Mouse (Mus musculus): ENCODE measurements around the gene Ank. TPM values are rescaled to one million over a fixed set of nuclear protein-coding genes. Genes with fewer than 3 reads are reported as not detected.
A peak's percentile ranks its signal among the peaks of the same experiment; 100 is the strongest.

Gene Ank
- total and polyA plus RNA-seq, 3 experiments = 0.04 to 0.15 TPM; not detected in 1

- no peaks in the 10 kb centered on the region for H3K4me1 ChIP-seq (ENCODE audit: control insufficient read depth in 1 of 2, insufficient read depth in 2 of 2, low read length in 2 of 2)
- H3K27me3 ChIP-seq (ENCODE audit: control insufficient read depth in 1 of 2, insufficient read depth in 2 of 2, low read length in 2 of 2) = no peaks in the 10 kb centered on the region
- TF ChIP-seq CHD2 (IDR thresholded peaks at IDR 0.05; ENCODE audit: low read length) (no peak), MAX (IDR thresholded peaks at IDR 0.05; ENCODE audit: low read length) (no peak), E2F4 (IDR thresholded peaks at IDR 0.05; ENCODE audit: borderline replicate concordance, low read depth, low read length) (no peak), EP300 (IDR thresholded peaks at IDR 0.05; ENCODE audit: low read depth in 1 of 2, low read length in 2 of 2) (no peak), ETS1 (IDR thresholded peaks at IDR 0.05; ENCODE audit: low read depth, low read length) (no peak), MXI1 (IDR thresholded peaks at IDR 0.05; ENCODE audit: low read depth, low read length) (no peak), BHLHE40 (IDR thresholded peaks at IDR 0.05; ENCODE audit: borderline replicate concordance, low read depth, low read length) (no peak), USF1 (IDR thresholded peaks at IDR 0.05; ENCODE audit: low read depth, low read length) (no peak), MAZ (IDR thresholded peaks at IDR 0.05; ENCODE audit: low read depth, low read length) (no peak), SMC3 (IDR thresholded peaks at IDR 0.05; ENCODE audit: low read depth, low read length) (no peak), JUND (IDR thresholded peaks at IDR 0.05; ENCODE audit: low read depth, low read length) (no peak), MYC (IDR thresholded peaks at IDR 0.05; ENCODE audit: low read depth, low read length) (no peak), GABPA (IDR thresholded peaks at IDR 0.05; ENCODE audit: low read depth, low read length) (no peak), UBTF (IDR thresholded peaks at IDR 0.05; ENCODE audit: borderline replicate concordance, insufficient read depth, low read depth, low read length) (no peak), MEF2A (IDR thresholded peaks at IDR 0.05; ENCODE audit: extremely low read depth, insufficient replicate concordance, low read depth, low read length, poor library complexity, severe bottlenecking) (no peak), HCFC1 (IDR thresholded peaks at IDR 0.05; ENCODE audit: low read depth, low read length) (no peak), GATA1 (IDR thresholded peaks at IDR 0.05; ENCODE audit: low read depth, low read length) (no peak), ZNF384 (IDR thresholded peaks at IDR 0.05; ENCODE audit: low read depth, low read length) (no peak), ZMIZ1 (IDR thresholded peaks at IDR 0.05; ENCODE audit: low read depth, low read length) (no peak), CHD1 (IDR thresholded peaks at IDR 0.05; ENCODE audit: low read depth, low read length) (no peak)
- no peaks in the 10 kb centered on the region for H3K79me2 ChIP-seq (ENCODE audit: control insufficient read depth, insufficient read depth, low read length, poor library complexity)
- H3K9me3 ChIP-seq (replicated peaks; ENCODE audit: insufficient read depth, low read length) = no peaks in the 10 kb centered on the region
- peak overlapping the region; percentile 24 to 31; a peak in 3 of 4 replicates for H3K4me3 ChIP-seq (ENCODE audit: control insufficient read depth in 1 of 2, insufficient read depth in 1 of 2, low read depth in 2 of 2, low read length in 2 of 2)
- H3K27ac ChIP-seq (ENCODE audit: control insufficient read depth, low read depth, low read length) = no peak overlapping the region
- no peak overlapping the region for H3K9ac ChIP-seq (ENCODE audit: control insufficient read depth, low read depth, low read length, poor library complexity, severe bottlenecking)
- H3K36me3 ChIP-seq (ENCODE audit: control insufficient read depth in 1 of 2, insufficient read depth in 2 of 2, low read length in 2 of 2) = no peaks in the 10 kb centered on the region
- DNase-seq (ENCODE audit: low read depth, low spot score) = peak; percentile 41
These were observed 10.2 kb downstream of the Ank start for GRCm38 (mm10) chr15:27476671-27477070.

GRCm38 (mm10) chr15:27477159-27477558 lies 10.7 kb downstream of the Ank start:
- no peaks in the 10 kb centered on the region for H3K9me3 ChIP-seq (replicated peaks; ENCODE audit: insufficient read depth, low read length)
- no peak for TF ChIP-seq HCFC1 (IDR thresholded peaks at IDR 0.05; ENCODE audit: low read depth, low read length)
- no peak for TF ChIP-seq MAX (IDR thresholded peaks at IDR 0.05; ENCODE audit: low read length)
- no peak for TF ChIP-seq MAZ (IDR thresholded peaks at IDR 0.05; ENCODE audit: low read depth, low read length)
- H3K27ac ChIP-seq (ENCODE audit: control insufficient read depth, low read depth, low read length) = no peak overlapping the region
- H3K27me3 ChIP-seq (ENCODE audit: control insufficient read depth in 1 of 2, insufficient read depth in 2 of 2, low read length in 2 of 2) = no peaks in the 10 kb centered on the region
- H3K9ac ChIP-seq (ENCODE audit: control insufficient read depth, low read depth, low read length, poor library complexity, severe bottlenecking) = no peak overlapping the region
- no peaks in the 10 kb centered on the region for H3K79me2 ChIP-seq (ENCODE audit: control insufficient read depth, insufficient read depth, low read length, poor library complexity)
- H3K36me3 ChIP-seq (ENCODE audit: control insufficient read depth in 1 of 2, insufficient read depth in 2 of 2, low read length in 2 of 2) = no peaks in the 10 kb centered on the region
- DNase-seq (ENCODE audit: low read depth, low spot score) = no peak
- H3K4me1 ChIP-seq (ENCODE audit: control insufficient read depth in 1 of 2, insufficient read depth in 2 of 2, low read length in 2 of 2) = no peaks in the 10 kb centered on the region
- H3K4me3 ChIP-seq (ENCODE audit: control insufficient read depth in 1 of 2, insufficient read depth in 1 of 2, low read depth in 2 of 2, low read length in 2 of 2) = peak overlapping the region; percentile 24 to 31; a peak in 2 of 4 replicates

Measured in MEL (cell line).